Comparison of ENCODE assay signal across 26 mouse cellular contexts in the genomic region with DNA sequence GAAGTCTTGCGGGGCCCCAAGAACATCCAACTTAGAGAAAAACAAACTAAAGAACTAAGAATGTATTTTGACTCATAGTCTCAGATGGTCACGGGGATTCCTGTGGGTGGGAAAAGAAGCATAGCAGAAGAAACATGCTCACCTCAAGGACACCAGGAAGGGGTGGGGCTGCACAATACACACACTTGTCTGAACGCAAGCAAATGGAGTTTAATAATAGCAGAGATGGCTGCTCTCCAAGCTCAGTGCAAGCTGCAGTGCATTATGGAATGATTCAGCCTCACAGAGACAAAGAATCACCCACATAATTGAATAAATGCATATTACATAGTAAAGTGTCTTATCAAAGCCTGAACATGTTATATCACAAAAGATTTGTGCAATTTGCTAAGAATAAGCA.
DNase-seq lines count a peak whose midpoint lies in the region; ATAC-seq and TF ChIP-seq lines count a peak whose summit lies in the region.
"Had no signal": no experiment of that assay in that cellular context is flagged by ENCODE, and none has a peak within 500 bp of the region (broad histone marks: within the 10 kb centered on the region; RNA-seq: fewer than 3 reads in every experiment).

No protein-coding gene starts in this region.

- no peaks in the 10 kb centered on the region for H3K27me3 ChIP-seq in hindbrain, postnatal 0 days (ENCODE audit: insufficient read depth, low read length)
- H3K27me3 ChIP-seq: embryonic facial prominence, embryonic 13.5 days; forebrain, embryonic 12.5 days; forebrain, embryonic 15.5 days; hindbrain, embryonic 12.5 days; hindbrain, embryonic 15.5 days had no signal

- ATAC-seq in hindbrain, postnatal 0 days, result no peak
- ATAC-seq: CD4-positive, CD25-positive, alpha-beta regulatory T cell, adult 4 months; forebrain, embryonic 15.5 days had no signal

- intact Hi-C loops in left cerebral cortex, postnatal 14 days (cut with DNase I), result no loop called here

- no peaks in the 10 kb centered on the region for H3K36me3 ChIP-seq in hindbrain, postnatal 0 days (ENCODE audit: insufficient read depth, low read length)
- H3K36me3 ChIP-seq: embryonic facial prominence, embryonic 10.5 days; embryonic facial prominence, embryonic 13.5 days; forebrain, embryonic 12.5 days; forebrain, embryonic 15.5 days; hindbrain, embryonic 12.5 days; hindbrain, embryonic 15.5 days had no signal

- peak; percentile 3 for DNase-seq in frontal cortex, postnatal 36 days (ENCODE audit: low spot score in 2 of 2)
- no peak for DNase-seq in frontal cortex, postnatal 10 days (ENCODE audit: low spot score in 2 of 2)
- DNase-seq in left cerebral cortex, postnatal 14 days (ENCODE audit: low spot score in 2 of 2), result peak; percentile 3 to 4
- no peak for DNase-seq in left cerebral cortex, adult 18-20 months (ENCODE audit: low spot score in 2 of 2)
- peak; percentile 11 for DNase-seq in right cerebral cortex, postnatal 25 days
- no peak for DNase-seq in right cerebral cortex, postnatal 14 days
- DNase-seq in right cerebral cortex, postnatal 36 days (ENCODE audit: low spot score in 2 of 2), result peak; percentile 2
- no peak for DNase-seq in hindbrain, postnatal 0 days (ENCODE audit: low spot score)
- DNase-seq: adrenal gland, postnatal 10 days; cerebellum, adult 11-12 months; cerebellum, adult 8-10 months; cerebellum, postnatal 10 days; cerebellum, postnatal 36 days; embryo, embryonic 11 days; gastrocnemius, adult 2 months; gastrocnemius, postnatal 14 days; heart, adult 11 months had no signal

- H3K4me3 ChIP-seq in hindbrain, postnatal 0 days (ENCODE audit: low read length), result no peak overlapping the region
- H3K4me3 ChIP-seq: embryonic facial prominence, embryonic 10.5 days; embryonic facial prominence, embryonic 13.5 days; erythroblast, embryonic 14.5 days; forebrain, embryonic 12.5 days; forebrain, embryonic 15.5 days; gastrocnemius, adult 2 months; hindbrain, embryonic 12.5 days; hindbrain, embryonic 15.5 days had no signal

- no peaks in the 10 kb centered on the region for H3K9me3 ChIP-seq in hindbrain, postnatal 0 days (ENCODE audit: low read length)
- H3K9me3 ChIP-seq: embryonic facial prominence, embryonic 10.5 days; embryonic facial prominence, embryonic 13.5 days; forebrain, embryonic 12.5 days; forebrain, embryonic 15.5 days; hindbrain, embryonic 12.5 days; hindbrain, embryonic 15.5 days had no signal

- no peaks in the 10 kb centered on the region for H3K4me1 ChIP-seq in hindbrain, postnatal 0 days (ENCODE audit: insufficient read depth, low read length)
- H3K4me1 ChIP-seq: embryonic facial prominence, embryonic 10.5 days; embryonic facial prominence, embryonic 13.5 days; forebrain, embryonic 12.5 days; forebrain, embryonic 15.5 days; hindbrain, embryonic 12.5 days; hindbrain, embryonic 15.5 days had no signal

- H3K27ac ChIP-seq in hindbrain, postnatal 0 days, result no peak overlapping the region
- H3K27ac ChIP-seq: embryonic facial prominence, embryonic 10.5 days; embryonic facial prominence, embryonic 13.5 days; forebrain, embryonic 12.5 days; forebrain, embryonic 15.5 days; gastrocnemius, adult 2 months; hindbrain, embryonic 12.5 days; hindbrain, embryonic 15.5 days had no signal

- TF ChIP-seq CTCF in hindbrain, postnatal 0 days (IDR thresholded peaks at IDR 0.05; ENCODE audit: low read depth), result no peak

- H3K9ac ChIP-seq in hindbrain, postnatal 0 days (replicated peaks; ENCODE audit: low read length), result no peak overlapping the region
- H3K9ac ChIP-seq: embryonic facial prominence, embryonic 13.5 days; forebrain, embryonic 12.5 days; forebrain, embryonic 15.5 days; hindbrain, embryonic 12.5 days; hindbrain, embryonic 15.5 days had no signal

- H3K4me2 ChIP-seq in hindbrain, postnatal 0 days (ENCODE audit: low read depth, low read length), result no peak overlapping the region
- H3K4me2 ChIP-seq: embryonic facial prominence, embryonic 13.5 days; forebrain, embryonic 12.5 days; forebrain, embryonic 15.5 days; heart, embryonic 11.5 days; hindbrain, embryonic 12.5 days; hindbrain, embryonic 15.5 days had no signal

- WGBS in hindbrain, postnatal 0 days, result 78% methylated on average over 3 of the region's 3 CpGs

Comparison
In these comparisons a context has a peak if more than half of its experiments do, and no peak if none do; other contexts are left out.
1. DNase-seq: peak in frontal cortex, postnatal 36 days (2 of 2), left cerebral cortex, postnatal 14 days (2 of 2), right cerebral cortex, postnatal 25 days (single experiment) and right cerebral cortex, postnatal 36 days (2 of 2); none in frontal cortex, postnatal 10 days (0 of 2), left cerebral cortex, adult 18-20 months (0 of 2), right cerebral cortex, postnatal 14 days (single experiment) and hindbrain, postnatal 0 days (single experiment).